Mouse (Mus musculus) MEL (cell line): ENCODE data around the gene Irf1. TPM values are rescaled to one million over a fixed set of nuclear protein-coding genes. Genes with fewer than 3 reads are reported as not detected.

Experiments used
- DNase-seq: peaks from one replicate; pipeline ENCODE4 v3.0.0; 2011; ENCODE audit warnings: low read depth, low spot score
- H3K27ac ChIP-seq: 2 replicates; pipeline ENCODE4 v1.5.1; 2012; ENCODE audit warnings: low read depth, mild to moderate bottlenecking, control low read depth, low read length, moderate library complexity; ENCODE audit not compliant: control insufficient read depth
- H3K27me3 ChIP-seq, 2 experiments: fragments of 150-350 bp in 1 of 2; sonication (generic) in 1 of 2; 2 replicates each; pipeline ENCODE4 v1.6.1; 2012; ENCODE audit warnings: low read length in 2 of 2, mild to moderate bottlenecking in 2 of 2, improper control_type of control experiment in 1 of 2, moderate library complexity in 1 of 2; ENCODE audit not compliant: insufficient read depth in 2 of 2, control insufficient read depth in 1 of 2
- H3K36me3 ChIP-seq, 2 experiments: 2 replicates each; pipeline ENCODE4 v1.6.1; 2012 to 2014; ENCODE audit warnings: low read length in 2 of 2, improper control_type of control experiment in 1 of 2, inconsistent platforms in 1 of 2, mild to moderate bottlenecking in 1 of 2; ENCODE audit not compliant: insufficient read depth in 2 of 2, control insufficient read depth in 1 of 2
- H3K4me1 ChIP-seq, 2 experiments: fragments of 150-350 bp in 1 of 2; sonication (generic) in 1 of 2; 2 replicates each; pipeline ENCODE4 v1.6.1; 2012; ENCODE audit warnings: low read length in 2 of 2, improper control_type of control experiment in 1 of 2, mild to moderate bottlenecking in 1 of 2; ENCODE audit not compliant: insufficient read depth in 2 of 2, control insufficient read depth in 1 of 2
- H3K4me3 ChIP-seq, 2 experiments: fragments of 150-350 bp in 1 of 2; sonication (generic) in 1 of 2; 2 replicates each; pipeline ENCODE4 v1.5.1; 2012; ENCODE audit warnings: low read depth in 2 of 2, low read length in 2 of 2, mild to moderate bottlenecking in 2 of 2, moderate library complexity in 2 of 2, control low read depth in 1 of 2, improper control_type of control experiment in 1 of 2; ENCODE audit not compliant: control insufficient read depth in 1 of 2, insufficient read depth in 1 of 2
- H3K79me2 ChIP-seq: 2 replicates; pipeline ENCODE4 v1.6.1; 2012; ENCODE audit warnings: mild to moderate bottlenecking, low read length, moderate library complexity; ENCODE audit not compliant: control insufficient read depth, poor library complexity, insufficient read depth
- H3K9ac ChIP-seq: 2 replicates; pipeline ENCODE4 v1.6.1; 2012; ENCODE audit warnings: low read depth, mild to moderate bottlenecking, control low read depth, low read length, moderate library complexity; ENCODE audit not compliant: control insufficient read depth, poor library complexity, severe bottlenecking
- H3K9me3 ChIP-seq: fragments of 150-350 bp; sonication (generic); replicated peaks from 2 replicates; pipeline ENCODE4 v1.6.1; 2012; ENCODE audit warnings: mild to moderate bottlenecking, low read length, improper control_type of control experiment, moderate library complexity; ENCODE audit not compliant: insufficient read depth
- CHD2 ChIP-seq: IDR thresholded peaks from 2 replicates; pipeline ENCODE4 v1.6.1; 2011; ENCODE audit warnings: low read length, improper control_type of control experiment
- E2F4 ChIP-seq: IDR thresholded peaks from 2 replicates; pipeline ENCODE4 v1.6.1; 2011; ENCODE audit warnings: low read depth, low read length, improper control_type of control experiment, borderline replicate concordance
- ELF1 ChIP-seq: IDR thresholded peaks from 2 replicates; pipeline ENCODE4 v1.6.1; 2014; ENCODE audit warnings: low read depth, mild to moderate bottlenecking, inconsistent platforms, low read length, improper control_type of control experiment, moderate library complexity
- ETS1 ChIP-seq: IDR thresholded peaks from 2 replicates; pipeline ENCODE4 v1.6.1; 2012; ENCODE audit warnings: low read depth, mild to moderate bottlenecking, inconsistent platforms, low read length, improper control_type of control experiment, moderate library complexity
- GATA1 ChIP-seq: IDR thresholded peaks from 2 replicates; pipeline ENCODE4 v1.6.1; 2011; ENCODE audit warnings: low read depth, low read length, improper control_type of control experiment
- HCFC1 ChIP-seq: IDR thresholded peaks from 2 replicates; pipeline ENCODE4 v1.6.1; 2012; ENCODE audit warnings: low read depth, mild to moderate bottlenecking, inconsistent platforms, low read length, improper control_type of control experiment, moderate library complexity
- KAT2A ChIP-seq: conservative IDR thresholded peaks from 2 replicates; pipeline ENCODE4 v1.6.1; 2012; ENCODE audit warnings: low read depth, low read length, improper control_type of control experiment, inconsistent platforms
- MAZ ChIP-seq: IDR thresholded peaks from 2 replicates; pipeline ENCODE4 v1.6.1; 2012; ENCODE audit warnings: low read depth, mild to moderate bottlenecking, inconsistent platforms, low read length, improper control_type of control experiment
- MXI1 ChIP-seq: IDR thresholded peaks from 2 replicates; pipeline ENCODE4 v1.6.1; 2011; ENCODE audit warnings: mild to moderate bottlenecking, low read depth, low read length, improper control_type of control experiment
- MYB ChIP-seq: IDR thresholded peaks from 2 replicates; pipeline ENCODE4 v1.6.1; 2011; ENCODE audit warnings: mild to moderate bottlenecking, low read depth, low read length, improper control_type of control experiment
- NRF1 ChIP-seq: IDR thresholded peaks from 2 replicates; pipeline ENCODE4 v1.6.1; 2014; ENCODE audit warnings: low read depth, mild to moderate bottlenecking, inconsistent platforms, low read length, improper control_type of control experiment, moderate library complexity; ENCODE audit not compliant: poor library complexity, insufficient read depth, severe bottlenecking
- POLR2AphosphoS2 ChIP-seq: IDR thresholded peaks from 2 replicates; pipeline ENCODE4 v1.6.1; 2011; ENCODE audit warnings: low read length, improper control_type of control experiment
- POLR2AphosphoS5 ChIP-seq: IDR thresholded peaks from 2 replicates; pipeline ENCODE4 v1.6.1; 2012; ENCODE audit warnings: low read depth, borderline replicate concordance, mild to moderate bottlenecking, inconsistent platforms, low read length, moderate library complexity, mixed read lengths
- SMC3 ChIP-seq: IDR thresholded peaks from 2 replicates; pipeline ENCODE4 v1.6.1; 2011; ENCODE audit warnings: low read depth, low read length, improper control_type of control experiment
- TBP ChIP-seq: IDR thresholded peaks from 2 replicates; pipeline ENCODE4 v1.8.0; 2011; ENCODE audit warnings: low read depth, low read length, improper control_type of control experiment
- TCF12 ChIP-seq: IDR thresholded peaks from 2 replicates; pipeline ENCODE4 v1.6.1; 2014; ENCODE audit warnings: low read depth, mild to moderate bottlenecking, inconsistent platforms, low read length, improper control_type of control experiment, moderate library complexity
- USF1 ChIP-seq: IDR thresholded peaks from 2 replicates; pipeline ENCODE4 v1.6.1; 2014; ENCODE audit warnings: low read depth, mild to moderate bottlenecking, inconsistent platforms, low read length, improper control_type of control experiment, moderate library complexity
- ZMIZ1 ChIP-seq: IDR thresholded peaks from 2 replicates; pipeline ENCODE4 v1.6.1; 2012; ENCODE audit warnings: low read depth, mild to moderate bottlenecking, inconsistent platforms, low read length, improper control_type of control experiment, moderate library complexity
- polyA plus RNA-seq, 2 experiments: library from polyadenylated mRNA; stranded (reverse) in 1 of 2; unstranded in 1 of 2; fragments of >175 nt in 1 of 2; fragments of >200 nt in 1 of 2; gene quantifications; 2 replicates each; pipeline versions ENCODE4 v1.2.1 to v1.2.4; 2012; ENCODE audit warnings: low replicate concordance in 2 of 2, low read depth in 1 of 2; ENCODE audit not compliant: insufficient read length in 2 of 2, insufficient read depth in 1 of 2, missing spikeins in 1 of 2
- total RNA-seq: library from RNA; depleted of rRNA; stranded (reverse); fragments of 300-350 nt; gene quantifications from 2 replicates; pipeline ENCODE4 v1.2.3, GENCODE M21; 2012

Gene Irf1
- total and polyA plus RNA-seq, 3 experiments: 0.73 to 1.9 TPM; not detected in 1

- TF ChIP-seq ETS1 (no peak), POLR2AphosphoS2 (no peak), KAT2A (no peak)
Observed at GRCm38 (mm10) chr11:53772536-53772935, 2.7 kb downstream of the Irf1 start (continued).

GRCm38 (mm10) chr11:53773087-53773486, 3.3 kb downstream of the Irf1 start, which contains the start of gene Gm17334:
Gm17334 (minus strand) TSS chr11:53773187.
- Histone ChIP-seq H3K79me2 (no peaks in the 10 kb centered on the region), H3K27ac (no peak within 1 kb of the TSS), H3K4me1 (peaks cover 0 to 8% of the 10 kb centered on the region in 2 experiments; a peak in 2 of 4 replicates), H3K4me3 (no peak within 1 kb of the TSS), H3K9me3 (no peaks in the 10 kb centered on the region), H3K36me3 (peaks cover 0 to 2% of the 10 kb centered on the region in 2 experiments; a peak in 2 of 4 replicates), H3K9ac (no peak within 1 kb of the TSS), H3K27me3 (peaks cover 3 to 4% of the 10 kb centered on the region in 2 experiments; a peak in 2 of 4 replicates)
- no peak for DNase-seq
- TF ChIP-seq NRF1 (no peak), ELF1 (no peak), POLR2AphosphoS5 (no peak), CHD2 (no peak), TBP (no peak), USF1 (no peak), ZMIZ1 (no peak), MXI1 (no peak), HCFC1 (no peak), SMC3 (no peak), MYB (no peak), GATA1 (no peak), TCF12 (no peak), E2F4 (no peak), KAT2A (no peak), MAZ (no peak)
